Mouse (Mus musculus) left cerebral cortex, postnatal 4 days (tissue): ENCODE data around the gene Rpl3. TPM values are rescaled to one million over a fixed set of nuclear protein-coding genes. Genes with fewer than 3 reads are reported as not detected.

Experiments
- DNase-seq: peaks from one replicate; pipeline ENCODE4 v3.0.0-alpha.2; 2022
- intact Hi-C: fragments of 180-260 bp; cut with DNase I; formaldehyde crosslinking; loops from one replicate; pipeline ENCODE4 v1.15.1; 2025
- total RNA-seq, 2 experiments: library from RNA; stranded (reverse); gene quantifications; 2 replicates each; pipeline ENCODE4 v1.2.3; 2021

Gene Rpl3
- total RNA-seq, 2 experiments from 2014 or later = 535 to 552 TPM

DNA sequence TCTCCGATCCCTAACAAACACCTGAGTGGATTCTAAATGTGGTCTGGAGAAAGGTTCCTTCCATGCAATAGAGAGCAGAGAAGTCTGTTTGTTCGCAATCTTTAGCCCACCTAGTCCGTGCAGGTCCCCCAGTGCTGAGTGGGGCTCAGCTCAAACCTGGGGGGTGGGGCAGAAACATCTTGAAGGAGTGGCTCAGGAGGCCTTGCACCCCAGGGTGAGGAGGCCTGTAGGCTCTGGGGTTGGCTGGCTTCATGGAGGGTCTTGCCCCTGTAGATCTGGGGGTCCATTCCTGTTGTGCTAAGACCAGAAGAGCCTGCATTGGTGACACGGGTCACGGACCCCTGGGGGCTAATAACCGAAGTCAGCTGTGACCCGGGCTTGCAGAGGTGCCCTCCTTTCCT is 373 bp upstream of the Rpl3 start:
- intact Hi-C loops = no loop called here
- no peak for DNase-seq

DNA sequence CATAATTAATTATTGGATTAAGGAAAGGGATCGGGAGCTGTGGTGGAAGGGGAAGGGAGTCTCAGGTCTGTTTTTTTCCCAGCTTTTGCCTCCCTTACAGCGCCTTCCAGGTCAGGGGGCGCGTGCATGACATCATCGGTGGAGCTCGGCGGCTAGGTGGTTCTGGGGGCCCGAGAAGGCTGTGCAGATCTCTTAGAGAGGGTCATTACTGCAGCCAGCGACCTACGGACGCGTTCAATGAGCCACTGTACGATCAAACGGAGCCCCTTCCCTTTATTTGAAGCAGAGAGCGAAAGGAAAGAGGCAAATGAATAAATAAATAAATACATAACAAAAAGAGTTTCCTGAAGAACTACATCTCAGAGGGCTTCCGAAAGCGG is 937 bp downstream of the Rpl3 start:
- intact Hi-C loops = no loop called here
- no peak for DNase-seq

DNA sequence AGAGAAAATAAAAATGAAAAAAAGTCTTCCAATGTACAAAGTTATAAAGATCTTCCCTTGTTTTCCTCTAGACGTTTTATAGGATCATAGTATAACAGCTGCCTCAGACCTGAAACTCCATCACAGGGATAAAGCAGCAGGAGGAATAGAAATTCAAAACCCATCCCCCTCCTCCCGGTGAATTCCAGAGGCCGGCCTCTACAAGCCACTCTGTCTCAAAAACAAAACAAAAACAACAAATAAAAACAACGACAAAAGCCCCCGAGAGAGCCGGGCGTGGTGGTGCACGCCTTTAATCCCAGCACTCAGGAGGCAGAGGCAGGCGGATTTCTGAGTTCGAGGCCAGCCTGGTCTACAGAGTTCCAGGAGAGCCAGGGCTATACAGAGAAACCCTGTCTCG is 1.5 kb downstream of the Rpl3 start:
- DNase-seq = no peak
- intact Hi-C loops = no loop called here

DNA sequence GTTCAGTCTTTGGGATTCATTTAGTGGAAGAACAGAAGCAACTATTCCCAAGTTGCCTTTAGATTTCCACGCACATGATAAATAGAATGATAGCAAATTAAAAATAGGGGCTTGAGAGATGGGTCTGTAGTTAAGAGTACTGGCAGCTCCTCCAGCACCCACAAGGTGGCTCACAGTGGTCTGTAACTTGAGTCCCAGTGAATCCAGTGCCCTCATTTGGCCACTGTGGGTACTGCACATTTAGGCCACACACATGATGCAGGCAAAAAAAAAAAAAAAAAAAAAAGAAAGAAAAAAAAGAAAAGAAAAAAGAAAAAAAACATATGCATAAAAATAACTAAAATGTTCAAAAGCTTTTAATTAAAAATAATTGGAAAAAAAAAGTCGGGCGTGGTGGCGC is 3.0 kb downstream of the Rpl3 start:
- DNase-seq = peak; percentile 97
- intact Hi-C loops = no loop called here

DNA sequence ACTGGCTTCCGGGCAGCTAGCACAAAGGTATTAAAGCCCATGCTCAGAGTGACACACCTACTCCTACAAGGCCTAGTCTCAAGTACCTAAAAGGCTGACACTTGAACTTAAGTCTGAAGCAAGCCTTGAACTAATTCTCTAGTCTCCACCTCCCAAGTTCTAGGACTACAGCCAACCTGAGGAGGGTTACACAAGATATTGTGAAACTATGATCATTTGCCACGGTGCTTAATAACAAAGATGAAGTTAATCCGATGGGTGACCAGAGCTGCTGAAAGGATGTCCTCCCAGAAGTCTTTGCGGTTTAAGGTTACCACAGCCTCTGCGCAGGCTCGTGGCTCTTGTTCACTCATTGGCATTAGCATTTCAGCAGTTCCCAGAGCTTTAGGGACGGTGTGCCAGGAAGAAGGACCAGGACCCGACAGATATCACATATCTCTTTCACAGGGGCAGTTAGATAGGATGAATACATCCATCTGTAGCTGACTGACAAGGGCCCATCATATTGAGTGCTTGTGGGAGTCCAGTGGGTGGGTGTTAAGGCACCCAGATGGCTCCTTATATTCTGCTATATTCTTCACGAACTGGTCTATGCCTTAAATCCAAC is 4.2 kb downstream of the Rpl3 start:
- no peak for DNase-seq
- intact Hi-C loops = no loop called here

DNA sequence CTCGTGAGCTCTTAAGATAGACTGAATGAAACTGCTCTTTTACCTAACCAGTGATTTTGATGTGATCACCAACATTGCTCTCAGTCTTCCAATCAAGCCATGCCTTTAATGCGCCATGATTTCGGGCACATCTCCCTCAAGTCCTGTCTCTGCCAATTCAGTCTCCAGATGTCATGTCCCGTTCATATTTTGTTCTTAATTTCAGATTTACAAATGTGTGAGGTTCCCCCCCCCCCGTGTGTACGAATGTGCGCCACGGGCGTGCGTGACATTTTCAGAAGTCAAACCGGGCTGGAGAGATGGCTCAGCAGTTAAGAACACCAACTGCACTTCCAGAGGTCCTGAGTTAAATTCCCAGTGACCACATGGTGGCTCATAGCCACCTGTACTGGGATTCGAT is 7.9 kb downstream of the Rpl3 start:
- intact Hi-C loops = no loop called here
- no peak for DNase-seq

DNA sequence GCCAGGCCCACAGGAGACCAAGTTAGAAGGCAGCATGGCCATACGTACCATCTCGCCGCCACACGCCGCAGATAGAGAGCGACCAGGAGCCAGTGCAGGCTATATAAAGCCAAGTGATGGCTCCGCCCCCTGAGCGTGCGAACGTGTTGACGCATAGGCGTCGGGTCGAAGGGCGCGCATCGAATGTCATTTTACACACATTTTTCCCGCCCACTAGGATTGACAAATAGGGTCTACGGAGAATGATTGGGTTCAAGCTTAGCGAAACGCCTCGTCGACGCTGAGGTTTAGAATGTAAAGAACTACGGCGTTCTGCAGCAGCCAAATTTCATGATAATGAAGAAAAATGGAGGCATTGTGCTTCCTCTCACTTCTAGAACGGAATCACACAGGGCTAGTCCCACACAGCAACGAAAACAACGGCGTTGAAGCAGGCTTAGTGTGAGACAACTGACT is 8.4 kb downstream of the Rpl3 start:
- DNase-seq = peak; percentile 99
- intact Hi-C loops = no loop called here

DNA sequence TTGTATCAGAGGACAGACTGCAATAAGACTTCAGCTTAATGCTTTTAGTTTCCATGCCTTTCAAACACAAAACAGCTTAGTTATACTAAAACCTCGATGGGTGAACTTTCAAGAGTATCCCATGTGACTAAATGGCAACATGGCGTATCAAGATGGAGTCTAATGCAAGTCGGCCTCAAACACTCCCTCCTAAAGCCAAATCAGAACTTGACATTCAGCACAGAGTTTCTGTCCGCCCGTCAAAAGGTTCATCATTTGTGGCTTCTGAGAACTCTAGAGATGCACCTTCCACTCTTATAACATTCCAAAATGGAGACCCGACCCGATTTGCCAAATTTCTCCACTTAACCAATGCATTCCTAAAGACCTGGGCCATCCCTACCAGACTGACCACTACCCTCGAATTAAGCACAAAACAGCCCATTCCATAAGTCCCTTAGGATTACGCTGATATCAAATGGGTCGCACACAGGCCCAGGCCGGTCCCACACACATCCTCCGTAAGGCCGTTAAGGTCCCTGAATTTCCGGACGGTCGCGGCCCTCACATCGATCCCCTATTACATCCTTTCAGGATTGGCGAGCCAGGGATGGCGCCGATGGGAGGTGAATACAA is 8.9 kb downstream of the Rpl3 start:
- intact Hi-C loops = no loop called here
- DNase-seq = no peak

DNA sequence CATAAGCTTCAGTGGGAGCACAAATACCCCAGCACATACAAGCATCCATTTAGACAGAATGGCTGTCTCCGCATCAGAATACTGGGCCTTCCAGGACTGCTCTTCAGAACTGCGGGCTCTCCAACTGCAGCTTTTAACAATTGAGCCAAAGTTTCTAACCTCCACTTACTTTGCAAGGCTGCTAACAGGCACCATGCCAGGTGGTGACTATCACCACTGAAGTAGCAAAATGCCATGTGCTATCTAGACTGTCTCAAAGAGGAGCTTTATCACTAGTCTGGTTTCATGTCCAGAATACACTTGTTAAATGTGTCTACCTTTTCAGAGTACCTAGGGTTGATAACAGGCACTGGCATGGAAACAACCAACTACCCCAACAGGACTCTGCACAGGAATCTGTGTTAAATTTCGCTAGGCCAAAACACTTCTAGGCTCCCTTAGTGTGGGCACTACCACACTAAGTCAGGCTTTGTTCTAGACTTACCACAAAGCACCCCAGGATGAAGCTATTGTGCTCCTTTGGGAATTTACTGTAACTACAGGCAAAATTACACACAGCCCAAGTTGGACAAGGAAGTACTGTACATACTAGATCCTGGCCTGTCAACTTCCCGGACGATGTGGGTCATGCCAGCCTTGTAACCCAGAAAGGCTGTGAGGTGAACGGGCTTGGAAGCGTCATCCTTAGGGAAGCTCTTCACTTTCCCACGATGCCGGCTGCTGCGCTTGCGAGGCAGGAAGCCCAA is 9.7 kb downstream of the Rpl3 start:
- intact Hi-C loops = no loop called here
- DNase-seq = no peak

DNA sequence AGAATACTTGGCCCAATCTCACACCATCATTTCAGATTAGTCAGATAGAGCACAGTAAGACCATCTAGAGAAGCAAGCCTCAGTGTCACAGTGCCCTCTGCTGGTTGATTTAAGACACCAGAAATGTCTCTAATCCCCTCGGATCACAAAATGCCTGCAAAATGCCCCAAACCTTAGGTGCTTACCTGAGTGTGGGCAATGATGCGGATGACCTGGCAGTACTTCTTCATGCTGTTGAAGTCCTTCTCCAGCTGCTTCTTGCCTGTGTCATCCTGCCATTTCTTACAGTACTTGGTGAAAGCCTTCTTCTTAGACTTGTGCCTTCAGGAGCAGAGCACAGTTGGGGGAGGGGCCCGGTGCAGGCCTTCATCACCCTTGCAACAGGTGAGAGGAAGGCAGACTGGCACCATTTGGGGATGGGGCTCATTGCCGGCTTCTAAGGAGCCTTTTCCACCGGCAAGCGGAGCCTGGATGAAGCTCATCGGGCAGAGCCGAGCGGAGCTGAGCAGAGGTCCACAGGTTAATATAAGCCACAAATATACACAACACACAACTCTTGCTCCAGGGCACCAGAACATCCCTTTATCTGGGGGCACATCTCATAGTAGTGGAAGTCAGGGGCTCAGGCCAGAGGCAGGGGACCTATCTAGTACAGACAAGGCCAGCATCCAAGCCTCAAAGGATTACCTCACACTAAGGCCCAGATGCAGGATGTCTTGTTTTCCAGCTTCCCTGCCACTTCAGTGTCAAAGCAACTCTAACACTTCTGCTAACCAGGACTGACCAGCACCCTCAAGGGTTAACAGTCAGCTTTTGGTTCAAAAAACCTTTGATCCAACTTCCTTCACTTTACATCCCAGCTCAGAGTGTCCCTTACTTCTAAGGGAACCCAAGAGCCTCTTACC is 10.7 kb downstream of the Rpl3 start:
- DNase-seq = no peak
- intact Hi-C loops = no loop called here

DNA sequence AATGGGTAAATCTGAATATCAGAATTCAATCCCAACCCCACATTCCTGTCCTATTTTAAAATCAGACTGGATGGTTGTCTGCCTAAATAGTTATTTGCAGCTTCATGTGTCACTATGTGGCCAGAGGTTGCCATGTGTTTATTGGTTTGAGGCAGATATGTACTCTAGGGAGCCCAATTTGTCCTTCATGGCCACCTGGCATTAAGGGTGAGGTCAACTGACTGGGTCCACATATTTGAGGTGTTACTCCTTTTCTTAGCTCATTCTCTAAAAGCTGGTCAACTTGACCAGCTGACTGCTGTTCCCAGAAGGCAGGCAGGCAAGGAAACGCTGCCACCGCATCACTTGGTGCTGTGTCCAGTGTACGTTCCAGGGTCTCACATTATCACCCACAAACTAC is 11.7 kb downstream of the Rpl3 start:
- intact Hi-C loops = loop anchor here (5.0 kb wide), 2 partner anchors 248 to 318 kb away; partner anchors contain the start of genes Cbx6 and Npcd
- no peak for DNase-seq

DNA sequence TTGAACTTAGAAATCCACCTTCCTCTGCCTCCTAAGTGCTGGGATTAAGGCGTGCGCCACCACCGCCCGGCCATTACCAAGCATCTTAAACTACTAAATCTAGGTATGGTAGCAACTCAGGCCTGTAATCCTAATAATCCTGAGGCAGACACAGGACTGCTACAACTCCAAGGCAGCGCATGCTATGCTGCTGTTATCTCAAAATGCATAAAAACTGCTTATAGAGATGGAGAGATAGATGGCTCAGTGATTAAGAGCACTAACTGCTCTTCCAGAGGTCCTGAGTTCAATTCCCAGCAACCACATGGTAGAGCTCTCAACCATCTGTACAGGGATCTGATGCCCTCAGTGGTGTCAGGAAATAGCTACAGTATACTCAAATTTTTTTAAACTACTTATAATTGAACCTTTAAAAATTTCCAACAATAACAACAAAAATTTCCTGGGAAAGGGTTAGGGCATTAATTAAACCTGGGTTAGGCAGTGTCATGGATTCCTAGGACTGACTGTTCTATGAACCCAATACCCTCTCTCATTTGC is 12.5 kb downstream of the Rpl3 start:
- DNase-seq = no peak
- intact Hi-C loops = loop anchor here (5.0 kb wide), 2 partner anchors 247 to 317 kb away; partner anchors contain the start of genes Cbx6 and Npcd

DNA sequence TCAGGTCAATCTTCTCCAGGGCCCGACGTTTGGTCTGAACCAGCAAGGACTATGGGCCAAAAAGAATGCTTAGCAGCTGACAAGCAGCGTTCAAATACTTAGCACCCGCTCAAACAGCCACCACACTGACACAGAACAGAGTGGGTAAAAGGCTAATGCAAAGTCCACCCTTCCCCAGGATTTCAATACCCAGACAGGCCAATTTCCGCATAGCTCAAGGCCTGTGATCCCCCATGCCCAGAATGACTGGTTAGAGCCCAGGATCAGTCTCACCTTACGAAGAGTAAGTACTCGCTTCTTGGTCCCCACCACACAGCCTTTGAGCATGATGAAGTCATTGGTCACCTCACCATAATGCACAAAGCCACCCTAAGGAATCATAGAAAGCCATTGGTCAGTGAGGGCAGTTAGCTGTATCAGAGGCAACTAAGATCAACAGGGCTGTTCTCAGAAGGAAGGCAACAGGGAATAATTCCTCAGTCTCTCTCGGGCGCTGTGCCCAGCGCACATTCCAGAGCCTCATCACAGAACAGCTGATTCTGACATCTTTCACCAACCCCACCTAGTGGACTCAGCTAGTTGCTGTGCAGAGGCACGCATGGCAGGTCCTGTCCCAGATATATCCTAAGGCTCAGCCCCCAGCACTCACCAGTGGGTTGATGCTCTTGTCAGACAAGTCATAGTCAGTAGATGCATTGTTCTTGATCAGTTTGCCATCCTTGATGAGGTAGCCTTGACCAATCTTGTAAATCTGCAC is 13.4 kb downstream of the Rpl3 start:
- no peak for DNase-seq
- intact Hi-C loops = loop anchor here (5.0 kb wide), 2 partner anchors 246 to 316 kb away; partner anchors contain the start of genes Cbx6 and Npcd

DNA sequence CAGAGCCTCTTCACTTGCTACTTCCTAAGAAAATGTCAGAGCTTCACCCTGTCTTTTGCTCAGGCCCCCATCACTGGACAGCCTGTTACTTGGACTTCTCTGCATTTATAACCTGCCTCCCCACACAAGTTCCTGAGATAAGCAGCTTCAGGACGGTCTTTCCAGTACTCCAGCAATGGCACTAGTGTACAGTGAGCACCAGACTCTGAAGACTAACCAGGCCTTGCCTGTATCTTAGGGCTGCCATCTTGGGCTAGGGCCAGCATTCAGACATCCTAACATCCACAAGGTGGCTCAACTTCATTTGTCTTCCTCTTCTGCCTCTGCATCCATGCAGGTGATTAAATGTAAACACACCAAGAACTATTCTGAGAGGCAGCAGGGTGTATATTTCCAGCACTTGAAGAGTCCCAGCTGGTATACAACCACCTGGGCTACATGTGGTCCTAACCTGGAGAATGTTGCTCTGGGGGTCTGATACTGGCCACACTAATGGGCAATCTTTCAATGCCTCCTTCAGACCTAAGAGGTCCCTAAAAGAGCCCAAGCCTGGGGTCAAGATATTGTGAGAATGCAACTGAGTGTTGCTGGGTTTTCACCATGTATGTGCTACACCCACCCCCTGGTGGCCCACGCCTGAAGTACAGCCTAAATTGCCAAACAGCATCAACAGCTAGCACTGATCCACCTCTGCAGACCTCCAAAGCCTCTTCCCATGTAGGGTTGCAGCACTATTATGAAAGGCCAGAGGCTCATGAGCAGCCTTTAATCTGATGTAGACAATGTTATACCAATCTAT is 15.1 kb downstream of the Rpl3 start:
- intact Hi-C loops = loop anchor here (2.0 to 5.0 kb wide), 3 partner anchors 130 to 314 kb away; partner anchors contain the start of genes Cbx6 and Npcd
- peak; percentile 80 for DNase-seq

DNA sequence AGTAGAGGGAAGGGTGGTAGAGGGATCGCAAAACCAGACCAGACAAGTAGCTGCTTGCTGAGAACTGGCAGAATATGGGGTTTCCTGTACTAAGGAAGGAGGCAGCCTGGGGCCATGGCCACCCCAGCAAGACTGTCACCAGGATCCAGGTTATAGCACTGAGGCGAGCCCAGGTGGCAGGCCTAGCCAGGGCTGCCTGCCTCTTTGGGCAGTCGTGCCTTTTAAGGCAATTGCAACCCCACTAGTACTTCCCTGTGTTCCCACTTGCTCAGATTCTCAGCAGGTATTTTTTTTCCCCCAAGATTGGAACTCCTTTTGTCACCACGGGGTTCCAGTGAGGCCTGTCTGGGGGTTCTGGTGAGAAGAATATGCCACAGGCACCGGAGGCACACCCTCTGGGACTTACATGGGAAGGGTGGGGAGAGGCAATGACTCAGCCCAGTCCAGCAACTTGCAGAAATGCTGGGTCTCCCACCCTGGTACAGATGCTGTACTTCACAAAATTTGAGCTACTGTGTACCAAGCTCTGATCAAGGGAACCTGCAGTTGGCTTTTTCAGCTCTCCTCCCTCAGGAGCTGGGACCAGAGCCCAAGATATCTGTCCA is 15.8 kb downstream of the Rpl3 start:
- intact Hi-C loops = loop anchor here (2.0 to 5.0 kb wide), 3 partner anchors 129 to 314 kb away; partner anchors contain the start of genes Cbx6 and Npcd
- no peak for DNase-seq

DNA sequence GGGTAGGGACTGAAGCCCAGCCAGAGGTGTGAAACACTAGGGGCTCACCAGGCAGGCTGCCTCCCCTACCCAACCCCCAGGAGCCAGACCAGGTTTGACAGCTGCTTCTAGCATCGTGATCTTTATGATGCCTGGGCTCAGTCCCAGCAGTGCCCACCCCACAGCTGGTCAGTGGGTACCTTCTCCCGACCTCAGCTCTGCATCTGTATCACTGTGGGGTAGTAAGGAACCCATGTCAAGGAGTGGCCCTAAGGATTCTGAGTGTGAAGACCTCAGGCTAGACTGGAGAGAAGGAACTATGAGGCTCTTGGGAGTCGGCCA is 16.3 kb downstream of the Rpl3 start:
- intact Hi-C loops = loop anchor here (5.0 kb wide), 2 partner anchors 243 to 313 kb away; partner anchors contain the start of genes Cbx6 and Npcd
- DNase-seq = no peak

DNA sequence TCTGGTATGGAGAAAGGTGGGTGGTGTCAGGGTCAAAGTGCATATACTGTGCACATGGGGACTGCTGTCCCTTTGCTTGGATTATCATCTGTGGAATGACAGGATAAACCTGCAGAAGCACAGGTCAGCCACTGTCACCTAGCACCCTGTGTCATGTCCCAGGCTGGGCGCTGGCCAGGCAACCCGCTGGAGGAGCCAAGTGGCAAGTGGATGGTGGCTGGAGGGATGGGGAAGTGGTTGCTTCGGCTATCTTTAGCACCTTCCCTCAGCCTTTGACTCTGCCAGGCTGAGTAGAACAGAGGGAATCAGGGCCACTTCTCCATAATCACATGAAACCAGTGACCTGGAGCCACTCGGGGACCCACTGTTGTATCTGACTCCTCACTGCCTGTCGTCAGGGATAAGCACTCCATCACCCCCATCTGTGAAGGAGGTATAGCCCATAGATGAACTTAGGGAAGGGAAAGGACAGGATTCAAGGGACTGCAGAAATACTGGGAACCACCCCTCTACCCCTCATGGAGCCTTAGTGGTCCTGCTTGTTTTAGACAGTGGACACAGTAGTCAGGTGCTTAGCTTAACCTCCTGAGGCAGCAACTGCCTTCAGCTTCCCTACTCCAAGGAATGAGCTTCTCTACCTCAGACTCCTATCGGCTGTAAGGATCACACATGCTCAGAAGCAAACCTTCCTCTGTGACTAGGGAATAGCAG is 16.9 kb downstream of the Rpl3 start:
- no peak for DNase-seq
- intact Hi-C loops = loop anchor here (5.0 kb wide), 2 partner anchors 243 to 313 kb away; partner anchors contain the start of genes Cbx6 and Npcd

DNA sequence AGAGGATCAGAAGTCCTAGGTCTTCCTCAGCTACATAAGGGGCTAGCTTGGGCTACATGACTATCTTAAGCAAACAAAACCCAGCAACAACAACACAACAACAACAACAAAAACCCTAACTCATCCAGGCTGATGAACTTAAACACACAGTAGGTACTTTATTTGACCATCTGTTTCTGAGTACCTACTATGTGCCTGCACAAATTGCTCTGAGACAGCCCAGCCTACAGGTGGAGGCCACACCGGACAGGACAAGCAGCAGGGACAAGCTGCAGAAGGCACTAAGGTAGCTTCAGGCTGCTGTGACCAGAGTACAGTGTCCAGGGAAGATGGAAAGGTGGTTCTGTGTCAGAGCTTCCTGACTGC is 18.4 kb downstream of the Rpl3 start:
- intact Hi-C loops = no loop called here
- DNase-seq = no peak
